Mouse (Mus musculus) frontal cortex, postnatal 25 days (tissue): ENCODE results near the gene Tnni2.

ENCODE experiments used
- DNase-seq, 2 experiments: peaks; one replicate each; pipeline ENCODE4 v3.0.0; 2022; ENCODE audit warnings: low spot score in 2 of 2

The Tnni2 gene

DNA sequence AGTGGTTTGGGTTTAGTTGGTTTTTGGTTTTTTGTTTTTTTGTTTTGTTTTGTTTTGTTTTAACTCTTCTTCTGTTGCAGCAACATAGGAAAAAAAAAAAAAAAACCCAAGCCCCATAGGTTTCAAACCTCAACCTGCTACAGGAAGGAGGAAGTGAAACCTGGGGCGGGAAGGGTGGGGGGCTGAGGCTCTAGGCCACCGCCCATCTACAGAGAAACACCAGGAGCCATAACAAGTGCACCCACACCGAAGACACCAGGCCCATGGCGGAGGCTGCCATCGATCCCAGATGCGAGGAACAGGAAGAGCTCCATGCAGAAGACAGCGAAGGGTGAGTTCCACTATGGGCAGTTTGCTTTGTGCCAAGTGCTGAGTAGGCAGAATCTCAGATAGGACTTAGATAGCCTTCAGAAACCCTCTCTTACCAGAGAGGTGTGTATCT is 19.0 kb downstream of the Tnni2 start, which contains the start of gene Lsp1:
Lsp1 (plus strand) TSS at position 174 of the 442 bp plus-strand sequence.
- DNase-seq, result no peak

DNA sequence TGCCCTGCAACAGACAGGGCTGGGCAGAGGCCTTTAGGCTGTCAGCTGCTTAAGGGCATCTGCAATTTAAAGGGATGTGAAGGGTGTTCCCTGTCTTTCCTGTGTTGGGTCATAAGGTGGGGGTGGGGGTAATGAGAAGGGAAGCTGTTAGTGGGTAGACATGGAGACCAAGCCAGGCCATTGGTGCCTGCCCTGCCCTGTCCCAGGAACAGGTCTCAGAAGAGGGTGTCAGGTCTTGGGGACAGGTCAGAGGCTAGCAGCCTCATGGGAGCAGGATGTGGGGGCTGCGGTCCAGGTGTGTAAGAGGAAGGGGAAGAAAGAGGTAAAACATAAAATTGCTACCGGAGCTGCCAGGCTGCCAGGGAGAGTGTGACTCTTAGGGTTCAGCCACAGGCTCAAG is 19.8 kb downstream of the Tnni2 start:
- DNase-seq, result no peak

DNA sequence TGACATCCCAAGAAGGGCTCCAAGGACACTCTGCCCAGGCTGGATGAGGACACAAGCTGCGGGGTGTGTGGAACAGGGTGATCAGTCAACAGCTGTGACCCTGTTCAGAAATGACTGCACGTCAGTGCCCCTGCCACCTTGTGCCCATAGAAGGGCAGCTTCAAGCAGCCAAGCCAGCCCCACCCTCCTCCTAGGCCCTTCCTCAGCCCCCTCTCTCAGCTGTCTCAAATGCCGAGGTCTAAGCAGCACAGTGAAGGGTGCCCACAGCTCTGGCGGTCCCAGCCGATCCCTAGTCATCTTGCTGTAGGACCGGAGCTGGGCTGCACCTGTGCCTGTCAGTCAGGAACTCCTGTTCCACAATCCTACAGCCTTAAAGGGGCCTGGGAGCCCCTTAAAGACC is 20.6 kb downstream of the Tnni2 start:
- no peak for DNase-seq

DNA sequence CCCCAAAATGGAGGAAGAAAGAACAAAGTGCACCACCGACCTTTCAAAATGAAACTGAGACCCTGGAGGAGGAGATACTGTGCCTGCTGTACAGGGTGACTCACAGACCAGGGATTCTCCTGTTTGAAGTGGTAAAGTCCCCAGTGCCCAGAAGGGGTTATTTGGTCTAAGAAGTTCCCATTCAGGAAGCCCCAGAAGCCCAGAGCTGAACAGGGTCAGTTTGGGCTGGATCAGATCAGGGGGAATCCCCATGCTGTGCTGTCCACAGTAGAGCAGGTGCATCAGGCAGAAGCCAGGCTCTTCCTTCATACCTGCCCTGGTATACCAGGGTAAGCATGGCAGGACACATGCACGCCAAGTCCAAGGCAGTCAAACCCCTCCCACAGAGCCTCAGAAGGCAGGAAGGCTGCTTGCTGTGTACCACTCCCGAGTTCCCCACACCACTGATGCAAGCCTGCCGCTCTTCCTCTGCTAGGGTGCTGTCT is 21.0 kb downstream of the Tnni2 start:
- DNase-seq, result no peak

DNA sequence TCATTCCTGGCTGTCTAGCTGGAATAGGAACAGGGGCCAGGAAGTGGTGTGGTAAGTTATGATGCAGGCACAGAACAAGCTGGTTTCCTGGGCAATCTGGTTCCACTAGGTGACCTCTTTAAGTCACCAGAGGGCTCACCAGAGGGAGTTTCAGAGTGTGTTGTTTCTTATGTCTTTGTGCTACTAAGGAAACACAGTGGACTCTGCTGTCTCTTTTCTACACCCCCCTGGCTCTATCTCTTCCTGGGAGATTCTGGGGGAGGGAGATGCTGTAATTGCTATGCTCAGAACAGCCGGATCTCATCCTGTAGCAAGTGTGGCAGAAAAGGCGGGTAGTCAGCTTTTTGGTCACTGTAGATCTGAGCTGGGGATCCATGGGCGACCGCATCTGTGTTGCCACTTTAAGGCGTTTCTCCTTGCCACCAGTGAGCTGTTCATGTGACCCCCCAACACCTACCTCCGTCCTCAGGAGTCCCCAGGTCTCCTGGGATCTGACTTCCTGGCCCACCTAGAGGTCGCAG is 28.6 kb downstream of the Tnni2 start:
- DNase-seq, result no peak

DNA sequence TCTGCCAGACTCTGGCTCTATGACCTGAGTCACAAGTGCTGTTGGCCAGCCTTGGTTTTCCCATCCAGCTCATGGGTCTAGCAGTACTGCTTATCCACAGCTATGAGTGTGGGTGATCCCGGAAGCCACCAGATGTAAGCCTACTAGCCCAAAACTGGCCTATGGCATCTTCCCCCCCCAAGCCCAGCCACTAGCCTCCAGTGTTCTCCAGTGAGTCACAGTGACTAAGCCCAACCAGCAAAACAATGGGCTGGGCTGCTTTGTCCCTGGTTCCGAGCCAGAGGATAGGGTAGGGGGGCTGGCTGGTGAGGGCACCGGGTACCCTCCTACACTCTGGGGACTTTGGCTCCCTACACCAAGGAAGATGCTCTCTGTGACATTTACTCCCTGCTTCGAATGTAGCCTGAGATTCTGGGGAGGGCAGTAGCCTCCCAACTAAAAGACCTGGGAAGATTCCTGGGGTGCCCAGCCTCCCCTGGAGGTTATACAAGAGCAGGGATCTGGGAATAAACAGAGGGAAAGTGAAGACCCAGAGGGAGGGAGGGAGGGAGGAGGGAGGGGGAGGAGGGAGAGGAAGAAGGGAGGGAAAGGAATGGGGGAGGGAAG is 29.3 kb downstream of the Tnni2 start:
- no peak for DNase-seq

DNA sequence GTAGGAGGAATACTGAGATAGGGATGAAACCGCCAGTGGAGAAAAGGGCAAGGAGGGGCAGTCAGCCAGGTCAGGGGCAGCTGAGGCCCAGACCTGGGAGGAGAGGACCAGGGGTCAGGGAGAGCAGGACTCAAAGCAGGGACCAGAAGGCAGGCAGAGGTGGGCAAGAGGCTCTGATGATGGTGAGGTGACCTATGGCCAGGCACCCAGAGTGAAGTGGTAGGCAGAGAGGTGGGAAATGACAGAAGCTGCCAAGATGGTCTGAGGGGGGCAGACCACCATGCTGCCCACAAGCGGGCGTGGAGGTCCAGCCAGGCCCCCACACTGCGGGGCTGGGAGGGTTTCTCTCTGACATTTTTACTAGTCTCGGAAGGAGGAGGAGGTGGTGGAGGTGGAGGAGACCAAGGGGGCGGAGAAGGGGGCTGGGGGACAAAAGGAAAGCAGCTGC is 29.8 kb downstream of the Tnni2 start:
- no peak for DNase-seq

DNA sequence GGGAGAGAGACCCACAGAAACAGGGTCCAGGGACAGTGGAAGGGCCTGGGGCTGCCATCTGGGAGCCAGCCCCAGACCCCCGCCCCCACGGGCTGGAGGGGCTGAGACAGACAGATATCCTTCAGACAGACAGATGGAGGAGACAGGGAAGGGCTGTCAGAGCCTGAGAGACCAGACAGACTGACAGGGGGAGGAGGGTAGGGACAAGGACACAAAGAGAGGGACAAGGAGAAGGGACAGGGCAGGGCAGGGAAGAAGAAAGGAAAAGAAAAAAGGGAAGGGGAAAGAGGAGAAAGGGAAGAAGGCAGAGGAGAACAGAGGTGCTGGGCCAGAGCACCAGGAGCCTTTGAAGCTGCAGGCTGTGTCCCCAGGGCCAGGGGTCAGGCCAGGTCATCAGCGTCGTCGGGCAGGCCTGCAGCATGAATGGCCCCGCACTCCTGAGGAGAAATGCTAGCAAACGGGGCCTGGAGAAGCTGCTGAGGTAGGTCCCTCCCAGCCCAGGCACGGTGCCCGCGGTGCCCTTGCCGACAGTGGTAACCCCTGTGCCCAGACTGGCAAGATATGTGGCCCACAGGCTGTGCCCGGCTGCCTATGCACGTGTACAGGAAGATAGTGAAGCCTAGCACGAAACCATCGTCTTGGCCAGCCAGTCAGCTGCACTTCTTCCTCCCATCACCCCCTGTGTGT is 30.4 kb downstream of the Tnni2 start:
- DNase-seq, result no peak

DNA sequence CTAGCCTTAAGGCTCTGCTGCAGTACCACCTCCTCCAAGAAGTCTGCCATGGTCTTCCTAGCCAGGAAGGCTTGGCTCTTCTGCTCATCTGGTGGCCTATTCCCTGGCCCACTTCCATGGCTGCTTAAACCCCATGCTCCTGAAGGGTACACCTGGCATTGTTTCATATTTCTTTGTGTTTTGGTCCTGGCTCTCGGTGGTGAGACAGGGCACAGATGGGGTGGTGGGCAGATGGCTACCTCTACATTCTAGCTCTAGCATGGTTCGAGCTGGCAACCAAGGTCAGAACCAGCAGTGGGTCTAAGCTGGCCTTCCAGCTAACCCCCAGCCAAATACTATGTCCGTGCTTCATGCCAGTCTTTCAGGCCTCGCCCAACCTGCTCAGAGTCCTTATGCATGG is 31.3 kb downstream of the Tnni2 start:
- no peak for DNase-seq

DNA sequence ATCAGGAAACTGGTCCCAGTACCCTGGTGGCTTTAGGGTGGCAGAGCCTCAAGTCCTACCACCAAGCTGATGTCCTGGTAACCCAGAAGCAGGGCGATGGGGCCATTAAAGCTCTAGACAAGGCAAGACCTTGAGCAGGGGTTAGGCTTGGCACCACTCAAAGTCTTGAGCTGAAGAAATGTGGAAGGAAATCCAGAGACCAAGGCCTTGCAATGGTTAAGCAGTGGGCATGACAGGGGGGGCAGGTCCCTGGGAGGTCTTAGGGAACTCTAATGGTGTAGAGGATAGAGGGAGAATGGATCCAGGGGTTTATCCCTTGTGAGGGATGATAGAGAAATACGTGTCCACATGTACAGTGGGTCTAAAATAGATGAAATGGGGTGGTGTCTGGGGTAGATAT is 31.9 kb downstream of the Tnni2 start:
- no peak for DNase-seq

DNA sequence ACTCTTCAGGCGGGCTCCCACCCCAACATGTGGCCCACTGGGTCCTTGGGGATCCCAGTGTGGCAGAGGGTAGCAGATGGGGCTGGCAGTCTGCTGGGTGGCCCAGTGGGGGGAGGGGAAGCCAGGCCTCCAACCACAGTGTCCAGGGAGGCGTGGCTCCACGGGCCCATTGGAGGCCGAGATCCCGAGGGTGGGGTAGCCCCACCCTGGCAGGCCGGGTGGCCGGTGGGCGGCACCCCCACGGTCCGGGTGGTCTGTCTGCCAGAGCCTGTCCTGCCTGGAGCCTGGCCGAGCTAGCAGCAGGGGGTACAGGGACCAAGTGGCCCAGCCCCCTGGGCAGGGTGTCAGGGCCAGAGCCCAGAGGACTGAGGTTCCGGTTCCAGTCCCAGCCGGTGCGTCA is 33.2 kb downstream of the Tnni2 start:
- no peak for DNase-seq

DNA sequence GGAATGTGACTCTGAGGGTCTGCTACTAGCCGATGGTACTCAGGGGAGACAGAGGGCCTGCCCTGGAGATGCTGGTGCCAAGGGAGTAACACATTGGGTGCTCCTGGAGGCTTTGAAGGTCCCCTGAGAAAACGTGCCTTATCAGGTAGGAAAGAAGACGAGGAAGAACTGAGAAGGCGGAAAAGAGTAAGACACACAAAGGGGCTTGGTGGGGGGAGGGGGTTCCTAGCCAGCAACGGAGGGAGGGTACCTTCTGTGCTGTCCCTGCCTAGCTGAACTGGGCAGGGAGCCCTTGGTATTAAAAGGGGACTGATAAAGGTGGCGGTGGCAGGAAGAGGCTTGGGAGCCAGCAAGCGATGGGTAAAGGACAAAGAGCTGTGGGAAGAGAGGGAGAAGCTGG is 34.0 kb downstream of the Tnni2 start:
- DNase-seq, result no peak

DNA sequence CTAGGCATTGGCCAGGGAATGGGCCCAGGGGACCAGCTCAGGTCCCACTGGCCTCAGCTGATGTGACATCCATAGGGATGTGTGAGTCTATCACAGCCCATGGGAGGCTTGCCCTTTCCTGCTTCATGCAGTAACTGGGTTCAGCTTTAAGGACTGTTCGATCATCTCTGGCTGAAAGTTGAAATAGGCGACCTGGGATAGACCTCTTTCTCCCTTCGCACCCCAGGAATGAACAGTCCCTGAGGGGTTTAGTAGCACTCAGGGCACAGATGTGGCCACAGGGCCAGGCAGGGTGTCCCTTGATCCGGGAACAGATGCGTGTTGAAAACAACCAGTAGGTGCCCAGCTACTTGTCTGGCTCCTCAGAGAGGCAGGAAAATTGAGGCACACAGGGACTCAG is 34.7 kb downstream of the Tnni2 start:
- no peak for DNase-seq

DNA sequence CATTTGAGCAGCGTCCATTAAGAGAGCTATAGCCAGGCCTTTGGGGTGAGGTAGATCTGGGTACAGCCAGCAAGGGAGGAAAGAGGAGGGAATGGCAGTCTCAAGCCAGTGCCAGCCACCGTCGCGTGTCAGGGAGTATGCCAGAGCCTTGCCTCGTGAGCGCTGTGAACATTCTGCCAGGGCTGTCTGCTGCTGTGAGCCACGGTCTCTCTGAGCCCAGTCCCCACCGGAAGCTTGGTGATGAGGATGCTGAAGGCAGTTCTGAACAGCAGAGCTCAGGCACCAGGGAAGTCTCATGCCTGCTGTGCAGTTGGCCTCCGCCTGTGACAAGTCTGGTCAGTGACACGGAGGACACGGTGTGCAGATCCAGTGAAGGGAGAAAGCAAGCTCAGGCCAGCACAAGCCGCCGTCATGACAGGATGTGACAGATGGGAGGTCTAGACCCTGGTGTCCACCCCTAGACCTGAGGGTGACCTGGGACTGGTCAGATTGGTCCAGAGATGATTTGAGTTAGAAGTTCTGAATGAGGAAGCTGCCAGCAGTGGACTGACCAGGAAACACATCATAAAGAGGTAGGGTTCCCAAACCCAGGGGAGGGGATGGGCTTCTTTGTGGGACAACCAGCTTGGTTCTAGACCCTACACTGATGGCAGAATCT is 35.3 kb downstream of the Tnni2 start:
- DNase-seq, result no peak

DNA sequence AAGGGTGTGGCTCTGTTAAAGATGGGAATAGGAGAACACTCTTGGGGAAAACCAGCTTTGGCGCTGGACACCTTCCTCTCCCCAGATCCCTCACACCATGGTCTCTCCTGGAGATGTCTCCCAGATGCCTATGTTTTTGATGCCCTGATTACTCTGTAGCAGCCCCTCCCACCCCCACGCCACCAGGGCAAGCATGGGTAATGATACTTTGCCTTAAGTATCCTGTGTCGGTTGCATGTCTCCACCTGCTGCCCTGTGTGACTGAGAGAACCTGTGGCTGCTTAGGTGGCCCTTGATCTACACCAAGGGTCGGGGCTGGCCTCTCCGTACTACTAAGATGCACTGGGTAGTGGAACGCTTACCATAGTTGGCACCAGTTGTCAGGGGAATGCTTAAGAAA is 36.4 kb downstream of the Tnni2 start:
- DNase-seq, result no peak

DNA sequence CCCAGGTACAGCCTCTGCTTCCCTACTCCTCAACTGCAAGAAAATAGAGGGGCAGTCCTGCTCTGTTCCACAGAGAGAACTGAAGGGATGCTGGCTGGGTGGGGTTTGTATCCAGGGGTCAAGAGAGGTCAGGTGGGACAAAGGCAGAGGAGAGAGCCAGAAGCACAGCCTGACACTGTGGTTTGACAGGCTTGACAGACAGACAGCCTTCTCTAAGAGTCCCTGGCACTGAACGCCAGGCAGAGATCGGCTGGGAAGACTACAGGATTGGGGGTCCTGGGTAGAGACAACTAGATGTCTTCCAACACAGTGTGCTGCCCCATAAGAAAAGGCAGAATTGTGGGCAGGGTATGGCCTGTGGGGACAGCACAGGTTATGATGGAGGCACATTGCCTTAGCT is 37.0 kb downstream of the Tnni2 start:
- DNase-seq, result no peak

DNA sequence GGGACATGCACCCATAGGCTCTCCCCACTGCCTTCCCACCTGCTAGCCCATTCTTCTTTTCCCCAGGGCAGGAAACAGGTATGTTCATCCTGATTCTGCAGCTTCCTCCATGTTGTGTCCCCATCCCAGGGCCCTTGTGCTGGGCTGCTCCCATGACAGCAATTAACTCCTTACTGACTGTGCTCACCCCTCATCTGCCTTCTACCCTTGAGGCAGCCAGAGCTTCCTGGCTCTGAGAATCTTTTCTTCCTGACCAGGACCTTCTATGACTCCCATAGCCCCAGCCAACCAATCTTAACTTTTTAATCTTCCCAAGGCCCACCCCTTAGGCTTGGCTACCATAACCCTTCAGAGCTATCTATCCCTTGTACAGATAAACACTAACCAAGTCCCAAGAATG is 37.7 kb downstream of the Tnni2 start:
- DNase-seq, result no peak

DNA sequence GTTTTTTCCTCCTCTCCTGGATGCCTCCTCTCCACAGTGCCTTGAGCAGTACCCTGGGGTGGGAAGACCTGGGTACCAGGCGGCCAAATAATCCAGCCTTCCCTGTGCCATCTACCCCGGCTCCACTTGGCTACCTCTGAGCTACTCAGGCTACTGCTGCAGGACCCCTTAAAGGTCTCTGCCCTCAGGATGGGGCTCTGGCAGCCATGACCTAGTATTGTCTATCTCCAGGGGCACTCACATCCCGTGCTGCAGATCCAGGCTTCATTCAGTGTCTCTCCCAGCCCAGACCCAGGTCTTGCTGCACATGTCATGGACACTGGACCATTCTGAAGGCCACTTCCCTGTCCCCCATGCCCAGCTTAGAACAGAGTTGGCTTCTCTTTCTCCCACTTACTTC is 38.3 kb downstream of the Tnni2 start:
- DNase-seq, result no peak

DNA sequence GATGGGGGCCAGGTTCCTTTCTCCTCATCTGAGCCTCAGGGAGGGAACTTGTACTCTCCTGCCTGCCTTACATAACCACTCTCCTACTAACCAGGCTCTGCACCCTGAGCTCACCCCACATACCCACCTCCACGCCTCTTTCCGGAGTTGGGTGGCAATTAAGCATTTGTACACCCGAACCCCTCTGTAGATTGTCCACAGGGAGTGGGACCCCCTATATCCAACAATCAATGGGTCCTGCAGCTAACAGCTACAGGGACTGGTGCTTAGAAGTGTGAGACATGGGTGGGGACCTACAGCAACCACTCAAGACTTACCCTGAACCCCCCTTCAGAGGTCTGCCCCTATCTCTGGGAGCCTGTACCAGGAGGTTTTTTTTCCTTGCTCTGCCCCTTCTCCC is 39.1 kb downstream of the Tnni2 start:
- no peak for DNase-seq

DNA sequence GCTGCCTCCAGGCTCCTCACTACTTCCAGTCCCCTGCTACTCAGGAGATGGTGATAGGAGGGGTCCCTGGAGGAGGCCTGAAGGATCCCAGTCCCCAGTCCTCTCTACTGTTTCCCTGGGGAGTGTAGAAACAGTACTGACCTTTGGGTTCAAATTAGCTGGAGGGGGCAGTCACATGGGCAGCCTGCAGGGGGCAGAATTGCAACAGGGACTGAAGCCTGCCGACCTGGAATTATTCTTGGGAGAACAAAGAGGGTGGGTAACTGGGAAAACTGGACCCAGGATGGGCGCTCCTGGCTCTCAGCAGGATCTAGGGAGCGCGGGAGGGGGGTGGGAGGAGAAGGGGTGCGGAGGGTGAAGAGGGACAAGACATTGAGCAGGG is 39.6 kb downstream of the Tnni2 start:
- DNase-seq, result no peak

DNA sequence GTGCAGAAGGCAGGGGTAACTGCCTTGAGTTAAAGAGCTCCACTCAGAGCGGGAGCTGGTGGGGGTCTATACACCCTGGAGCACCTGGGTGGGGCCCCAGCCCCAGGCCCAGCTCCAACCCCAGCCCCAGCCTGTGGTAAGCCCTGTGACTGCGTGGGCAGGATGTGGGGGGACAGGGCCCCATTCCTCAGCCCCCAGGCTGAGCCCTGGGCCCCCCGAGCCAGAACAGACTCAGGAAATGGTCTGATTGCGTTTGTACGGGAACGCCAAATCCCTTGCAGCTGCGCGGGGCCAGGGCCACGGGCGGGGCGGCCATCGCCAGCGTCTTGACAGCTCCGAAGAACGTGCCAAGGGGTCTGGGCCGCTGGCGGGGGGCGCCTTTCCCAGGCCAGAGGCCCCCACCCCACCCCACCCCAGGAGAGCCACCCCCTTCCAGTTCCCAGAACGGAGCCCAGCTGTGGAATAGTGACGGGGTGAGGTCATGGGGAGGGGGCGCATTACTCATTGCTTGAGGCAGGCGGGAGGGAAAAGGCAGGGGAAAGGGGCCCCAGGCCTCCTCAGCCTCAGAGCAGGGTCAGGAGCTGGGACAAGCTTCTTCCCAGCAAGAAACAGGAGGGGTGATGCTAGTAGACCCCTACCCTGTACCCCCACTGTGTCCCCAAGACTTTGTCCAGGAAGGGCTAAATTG is 40.1 kb downstream of the Tnni2 start:
- no peak for DNase-seq

DNA sequence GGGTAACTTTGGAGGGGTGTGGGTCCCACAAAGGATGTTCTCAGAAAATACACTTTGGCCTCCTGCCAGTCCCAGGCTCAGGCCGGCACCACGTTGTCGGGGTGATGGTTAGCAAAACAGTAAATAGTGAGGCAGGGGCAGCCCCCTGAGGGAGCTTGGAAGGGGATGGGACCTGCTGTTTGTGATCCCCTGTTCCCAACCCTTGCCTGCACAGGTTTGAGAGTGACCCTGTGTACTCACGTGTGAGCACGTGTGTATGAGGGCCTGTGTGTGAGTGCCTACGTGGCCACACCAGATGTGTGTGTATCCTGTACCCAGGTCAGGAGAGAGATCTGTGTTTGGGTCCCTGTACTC is 40.6 kb downstream of the Tnni2 start:
- no peak for DNase-seq
